Mouse (Mus musculus): ENCODE results near the gene Olfr134. TPM values are rescaled to one million over a fixed set of nuclear protein-coding genes. Genes with fewer than 3 reads are reported as not detected.
"Not testable (repeated sequence)": the region's sequence is repeated elsewhere in the genome, so short reads cannot be mapped to it uniquely, and the experiment has no call there.

The Olfr134 gene
- not detected for total RNA-seq (2022)

DNA sequence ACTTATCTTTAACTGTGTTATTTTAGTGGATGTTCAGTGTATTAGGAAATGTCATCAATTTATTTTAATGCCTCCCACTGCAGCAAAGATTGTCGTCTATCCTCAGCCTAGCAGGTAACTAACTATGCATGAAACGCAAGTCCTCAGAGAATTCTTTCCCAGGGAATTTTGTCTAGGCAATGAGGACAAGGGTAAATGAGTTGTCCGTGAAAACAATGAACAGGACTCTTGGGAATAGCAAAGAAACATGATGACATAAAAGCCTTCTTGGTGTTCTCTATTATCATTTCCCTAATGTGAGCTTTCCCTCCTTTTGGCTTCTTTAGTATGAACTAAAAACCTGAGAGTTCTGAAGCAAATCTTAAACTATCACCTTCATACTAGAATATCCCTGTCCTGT is at the start of gene Olfr134:
TSS of gene Olfr134 (plus strand) at position 301 of the 400 bp plus-strand sequence.
- no peak for DNase-seq (ENCODE audit: low spot score in 2 of 2)

DNA sequence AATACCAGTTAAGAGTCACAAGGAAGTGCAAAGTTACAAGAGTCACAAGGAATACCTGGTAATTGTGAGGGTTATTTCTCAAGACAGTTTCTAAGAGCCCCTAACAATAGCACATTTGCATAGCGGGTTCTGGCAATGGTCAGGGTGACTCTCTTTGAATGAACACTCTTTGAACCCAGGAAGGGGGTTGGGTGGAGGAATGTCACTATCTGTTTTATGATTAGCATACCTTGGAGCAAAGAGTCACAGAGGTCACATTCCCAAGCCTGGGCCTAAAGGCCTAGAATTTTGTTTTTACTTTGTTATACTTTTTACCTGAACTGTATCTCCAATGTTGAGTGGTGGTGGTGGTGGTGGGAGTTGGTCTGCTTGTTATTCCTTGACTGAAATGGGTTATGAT is 47.0 kb upstream of the Olfr134 start:
- DNase-seq (ENCODE audit: low spot score in 2 of 2): not testable (repeated sequence)

DNA sequence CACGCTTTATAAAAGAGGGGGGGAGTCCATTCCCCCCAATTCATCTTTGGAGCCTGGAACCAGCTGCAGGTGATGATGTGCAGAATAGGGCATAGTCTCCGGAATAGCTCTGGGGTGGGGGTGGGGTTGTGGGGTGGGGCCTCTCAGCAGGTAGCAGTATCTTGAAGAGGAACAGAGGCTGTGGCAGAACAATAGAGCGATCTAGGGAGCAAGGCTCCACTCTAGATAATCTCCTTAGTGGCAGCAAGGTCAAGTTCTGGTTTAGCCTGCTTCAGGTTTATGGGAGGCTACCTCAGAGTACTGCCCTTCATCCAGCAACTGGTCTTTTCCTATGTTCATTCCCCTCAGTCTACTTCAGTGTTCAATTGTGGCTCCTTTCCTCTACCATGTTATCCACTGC is 45.8 kb upstream of the Olfr134 start:
- not testable (repeated sequence) for DNase-seq (ENCODE audit: low spot score in 2 of 2)

DNA sequence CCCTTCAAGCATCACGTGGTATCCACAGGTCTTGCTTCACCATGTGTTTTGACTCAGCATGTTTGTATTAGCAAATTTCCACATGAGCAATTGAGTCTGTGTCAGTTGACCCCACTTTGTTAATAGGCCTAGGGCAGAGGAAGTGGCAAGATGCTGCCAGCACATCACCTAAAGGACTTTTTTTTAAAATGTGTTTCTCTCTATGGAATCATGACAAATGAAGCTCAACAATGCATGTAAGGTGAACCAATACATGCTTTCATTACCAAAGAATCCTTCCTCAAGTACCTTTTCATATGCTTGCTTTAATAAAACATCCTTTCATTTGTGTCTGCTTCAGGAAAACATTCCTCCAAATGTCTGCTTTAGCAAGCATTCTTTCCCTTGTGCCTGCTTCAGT is 36.8 kb upstream of the Olfr134 start, which contains the start of gene Olfr132:
TSS of gene Olfr132 (minus strand) at position 101 of the 400 bp plus-strand sequence.
- no peak for DNase-seq (ENCODE audit: low spot score in 2 of 2)

DNA sequence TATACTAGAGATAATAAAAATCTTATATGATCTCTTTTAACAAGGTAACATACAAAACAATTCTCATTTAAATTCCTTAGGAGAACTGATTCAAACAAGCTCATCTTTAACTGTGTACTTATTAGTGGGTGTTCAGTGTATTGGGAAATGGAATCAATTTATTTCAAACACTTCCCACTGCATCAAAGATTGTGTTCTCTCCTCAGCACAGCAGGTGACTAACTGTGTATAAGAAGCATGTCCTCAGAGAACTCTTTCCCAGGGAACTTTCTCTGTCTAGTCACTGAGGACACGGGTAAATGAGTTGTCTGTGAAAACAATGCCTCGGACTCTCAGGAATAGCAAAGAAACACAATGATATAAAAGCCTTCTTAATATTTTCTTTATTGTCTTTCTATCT is 26.2 kb upstream of the Olfr134 start, which contains the start of gene Olfr133:
TSS of gene Olfr133 (plus strand) at position 301 of the 400 bp plus-strand sequence.
- no peak for DNase-seq (ENCODE audit: low spot score in 2 of 2)

DNA sequence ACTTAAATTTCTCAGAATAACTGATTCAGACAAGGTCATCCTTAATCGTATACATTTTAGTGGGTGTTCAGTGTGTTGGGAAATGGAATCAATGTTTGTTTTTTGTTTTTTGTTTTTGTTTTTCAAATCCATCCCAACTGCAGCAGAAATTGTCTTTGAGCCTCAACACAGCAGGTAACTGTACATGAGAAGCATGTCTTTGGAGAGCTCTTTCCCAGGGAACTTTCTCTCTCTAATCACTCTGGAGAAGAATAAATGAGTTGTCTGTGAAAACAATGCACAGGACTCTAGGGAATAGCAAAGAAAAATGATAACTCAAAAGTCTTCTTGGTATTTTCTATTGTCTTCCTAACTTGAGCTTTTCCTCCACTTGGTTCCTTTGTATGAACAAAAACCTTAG is 32.8 kb downstream of the Olfr134 start, which contains the start of gene Olfr135:
TSS of gene Olfr135 (plus strand) at position 301 of the 400 bp plus-strand sequence.
- no peak for DNase-seq (ENCODE audit: low spot score in 2 of 2)

Other genes with a start within 250 kb of the Olfr134 start
- gene Olfr761, start 218.3 kb upstream of the Olfr134 start, total RNA-seq (2022): not detected
- not detected for gene Olfr129, start 111.3 kb upstream of the Olfr134 start, total RNA-seq (2022)
- not detected for gene Olfr130, start 107.5 kb upstream of the Olfr134 start, total RNA-seq (2022)
- not detected for gene Olfr131, start 82.7 kb upstream of the Olfr134 start, total RNA-seq (2022)
- not detected for gene Olfr132, start 36.9 kb upstream of the Olfr134 start, total RNA-seq (2022)
- gene Olfr133, start 26.1 kb upstream of the Olfr134 start, total RNA-seq (2022): not detected
- not detected for gene Olfr135, start 32.9 kb downstream of the Olfr134 start, total RNA-seq (2022)
- gene Olfr138, start 89.6 kb downstream of the Olfr134 start, total RNA-seq (2022): not detected
- gene Olfr137, start 136.2 kb downstream of the Olfr134 start, total RNA-seq (2022): not detected
- not detected for gene Olfr136, start 158.4 kb downstream of the Olfr134 start, total RNA-seq (2022)
- not detected for gene Esp36, start 248.8 kb downstream of the Olfr134 start, total RNA-seq (2022)